Mouse (Mus musculus): ENCODE measurements around the gene Cwf19l1. TPM values are rescaled to one million over a fixed set of nuclear protein-coding genes. Genes with fewer than 3 reads are reported as not detected.
"Not testable (repeated sequence)": the region's sequence is repeated elsewhere in the genome, so short reads cannot be mapped to it uniquely, and the experiment has no call there.

Cwf19l1 gene
- polyA plus RNA-seq, 1 experiment from 2014 or later, result 29.8 TPM

GRCm38 (mm10) chr19:44145702-44146567 is 10.3 kb upstream of the Cwf19l1 start, which contains the start of gene Bloc1s2:
Gene Bloc1s2, minus strand, starts transcription at chr19:44146446.
- peak within 1 kb of the TSS; percentile 87 for H3K9ac ChIP-seq
- ATAC-seq (ENCODE audit: low read depth), result peak; percentile 91
- H3K4me3 ChIP-seq, result peak within 1 kb of the TSS; percentile 84
- H3K9me3 ChIP-seq, result no peaks in the 10 kb centered on the region
- H3K4me1 ChIP-seq (replicated peaks), result peaks cover 22% of the 10 kb centered on the region
- H3K27me3 ChIP-seq, result peaks cover 22% of the 10 kb centered on the region
- peaks cover 38% of the 10 kb centered on the region for H3K36me3 ChIP-seq
- peak within 1 kb of the TSS; percentile 82 for H3K4me2 ChIP-seq
- WGBS, result 3% methylated on average over 46 of the region's 46 CpGs
- H3K27ac ChIP-seq (replicated peaks), result peak within 1 kb of the TSS; percentile 49; the same call in 1 of the 2 replicates

- ATAC-seq (ENCODE audit: low read depth), result no peak
- Histone ChIP-seq H3K27me3 (peaks cover 11% of the 10 kb centered on the region; the same call in 1 of the 2 replicates), H3K9ac (no peak overlapping the region), H3K4me2 (no peak overlapping the region), H3K4me1 (replicated peaks) (peaks cover 22% of the 10 kb centered on the region), H3K9me3 (no peaks in the 10 kb centered on the region), H3K36me3 (peaks cover 52% of the 10 kb centered on the region), H3K4me3 (no peak overlapping the region), H3K27ac (replicated peaks) (no peak overlapping the region)
- WGBS, result 92% methylated on average over 9 of the region's 9 CpGs
Measured at GRCm38 (mm10) chr19:44144366-44144765, 8.7 kb upstream of the Cwf19l1 start.

- H3K4me3 ChIP-seq, result peak overlapping the region; percentile 80
- H3K4me1 ChIP-seq (replicated peaks), result peaks cover 10% of the 10 kb centered on the region
- H3K27me3 ChIP-seq, result no peaks in the 10 kb centered on the region
- no peaks in the 10 kb centered on the region for H3K9me3 ChIP-seq
- no peak overlapping the region; the same call in 1 of the 2 replicates for H3K27ac ChIP-seq (replicated peaks)
- peak overlapping the region; percentile 55 for H3K4me2 ChIP-seq
- peak; percentile 57 for ATAC-seq (ENCODE audit: low read depth)
- peak overlapping the region; percentile 64 for H3K9ac ChIP-seq
- WGBS, result 30% methylated on average over 7 of the region's 7 CpGs
- H3K36me3 ChIP-seq, result peaks cover 39% of the 10 kb centered on the region
Measured at GRCm38 (mm10) chr19:44135960-44136485, 347 bp upstream of the Cwf19l1 start.

GRCm38 (mm10) chr19:44132917-44133316 is 2.8 kb downstream of the Cwf19l1 start:
- peaks cover 10% of the 10 kb centered on the region for H3K4me1 ChIP-seq (replicated peaks)
- no peak overlapping the region for H3K9ac ChIP-seq
- peaks cover 40% of the 10 kb centered on the region for H3K36me3 ChIP-seq
- no peaks in the 10 kb centered on the region for H3K27me3 ChIP-seq
- no peak for ATAC-seq (ENCODE audit: low read depth)
- no peaks in the 10 kb centered on the region for H3K9me3 ChIP-seq
- no peak overlapping the region for H3K4me2 ChIP-seq
- H3K27ac ChIP-seq (replicated peaks), result no peak overlapping the region
- no peak overlapping the region for H3K4me3 ChIP-seq
- 91% methylated on average over 5 of the region's 5 CpGs for WGBS

GRCm38 (mm10) chr19:44128560-44128959 is 7.1 kb downstream of the Cwf19l1 start:
- no peaks in the 10 kb centered on the region for H3K9me3 ChIP-seq
- H3K9ac ChIP-seq, result no peak overlapping the region
- no peak overlapping the region for H3K27ac ChIP-seq (replicated peaks)
- no peaks in the 10 kb centered on the region for H3K4me1 ChIP-seq (replicated peaks)
- ATAC-seq (ENCODE audit: low read depth), result no peak
- peaks cover 74% of the 10 kb centered on the region for H3K36me3 ChIP-seq
- WGBS, result 90% methylated on average over 2 of the region's 2 CpGs
- no peaks in the 10 kb centered on the region for H3K27me3 ChIP-seq
- H3K4me3 ChIP-seq, result no peak overlapping the region
- no peak overlapping the region for H3K4me2 ChIP-seq

GRCm38 (mm10) chr19:44127729-44128497 is 7.8 kb downstream of the Cwf19l1 start:
- no peaks in the 10 kb centered on the region for H3K27me3 ChIP-seq
- no peak overlapping the region for H3K9ac ChIP-seq
- 91% methylated on average over 10 of the region's 10 CpGs for WGBS
- no peak overlapping the region for H3K27ac ChIP-seq (replicated peaks)
- no peak overlapping the region for H3K4me2 ChIP-seq
- H3K9me3 ChIP-seq, result no peaks in the 10 kb centered on the region
- no peaks in the 10 kb centered on the region for H3K4me1 ChIP-seq (replicated peaks)
- ATAC-seq (ENCODE audit: low read depth), result no peak
- H3K36me3 ChIP-seq, result peaks cover 80% of the 10 kb centered on the region
- H3K4me3 ChIP-seq, result no peak overlapping the region

GRCm38 (mm10) chr19:44121137-44121536 is 14.5 kb downstream of the Cwf19l1 start:
- no peak overlapping the region for H3K4me2 ChIP-seq
- no peaks in the 10 kb centered on the region for H3K4me1 ChIP-seq (replicated peaks)
- no peak overlapping the region for H3K4me3 ChIP-seq
- H3K27ac ChIP-seq (replicated peaks), result no peak overlapping the region
- WGBS, result 91% methylated on average over 7 of the region's 7 CpGs
- peaks cover 87% of the 10 kb centered on the region for H3K36me3 ChIP-seq
- ATAC-seq (ENCODE audit: low read depth), result no peak
- no peaks in the 10 kb centered on the region for H3K27me3 ChIP-seq
- H3K9me3 ChIP-seq, result no peaks in the 10 kb centered on the region
- no peak overlapping the region for H3K9ac ChIP-seq

- not testable (repeated sequence) for H3K4me2 ChIP-seq; H3K9ac ChIP-seq; H3K4me1 ChIP-seq (replicated peaks); H3K9me3 ChIP-seq; ATAC-seq (ENCODE audit: low read depth); H3K4me3 ChIP-seq; H3K27me3 ChIP-seq; H3K27ac ChIP-seq (replicated peaks)
- WGBS, result 91% methylated on average over 9 of the region's 9 CpGs
- peaks cover 89% of the 10 kb centered on the region for H3K36me3 ChIP-seq
Measured at GRCm38 (mm10) chr19:44120686-44121085, 15.0 kb downstream of the Cwf19l1 start.

GRCm38 (mm10) chr19:44117793-44118192 is 17.9 kb downstream of the Cwf19l1 start:
- Histone ChIP-seq H3K36me3 (peaks cover 87% of the 10 kb centered on the region), H3K9me3 (no peaks in the 10 kb centered on the region), H3K27me3 (no peaks in the 10 kb centered on the region), H3K9ac (no peak overlapping the region), H3K4me2 (no peak overlapping the region), H3K4me3 (no peak overlapping the region), H3K27ac (replicated peaks) (no peak overlapping the region), H3K4me1 (replicated peaks) (no peaks in the 10 kb centered on the region)
- no peak for ATAC-seq (ENCODE audit: low read depth)

- ATAC-seq (ENCODE audit: low read depth), result no peak
- no peak overlapping the region for H3K4me2 ChIP-seq
- no peak overlapping the region for H3K27ac ChIP-seq (replicated peaks)
- peaks cover 67% of the 10 kb centered on the region for H3K36me3 ChIP-seq
- no peaks in the 10 kb centered on the region for H3K9me3 ChIP-seq
- peaks cover 9% of the 10 kb centered on the region for H3K4me1 ChIP-seq (replicated peaks)
- WGBS, result 58% methylated on average over 7 of the region's 7 CpGs
- no peak overlapping the region for H3K9ac ChIP-seq
- no peak overlapping the region for H3K4me3 ChIP-seq
- H3K27me3 ChIP-seq, result no peaks in the 10 kb centered on the region
Measured at GRCm38 (mm10) chr19:44111706-44112105, 24.0 kb downstream of the Cwf19l1 start.

- WGBS, result 90% methylated on average over 9 of the region's 9 CpGs
Measured at GRCm38 (mm10) chr19:44110356-44110755, 25.3 kb downstream of the Cwf19l1 start.

GRCm38 (mm10) chr19:44108996-44109395 is 26.7 kb downstream of the Cwf19l1 start:
- Histone ChIP-seq H3K4me2 (no peak overlapping the region), H3K27me3 (no peaks in the 10 kb centered on the region), H3K4me1 (replicated peaks) (peaks cover 31% of the 10 kb centered on the region), H3K27ac (replicated peaks) (no peak overlapping the region), H3K4me3 (no peak overlapping the region), H3K9ac (no peak overlapping the region), H3K36me3 (peaks cover 45% of the 10 kb centered on the region), H3K9me3 (no peaks in the 10 kb centered on the region)
- ATAC-seq (ENCODE audit: low read depth), result no peak

More at GRCm38 (mm10) chr19:44110356-44110755, 25.3 kb downstream of the Cwf19l1 start:
- Histone ChIP-seq H3K4me1 (replicated peaks) (peaks cover 22% of the 10 kb centered on the region), H3K4me2 (no peak overlapping the region), H3K27me3 (no peaks in the 10 kb centered on the region), H3K27ac (replicated peaks) (no peak overlapping the region), H3K4me3 (no peak overlapping the region), H3K36me3 (peaks cover 59% of the 10 kb centered on the region), H3K9me3 (no peaks in the 10 kb centered on the region), H3K9ac (no peak overlapping the region)
- no peak for ATAC-seq (ENCODE audit: low read depth)
